Mouse (Mus musculus) embryonic fibroblast, embryonic 13.5 days (primary cell): Measurements from ENCODE around the gene Gss. TPM values are rescaled to one million over a fixed set of nuclear protein-coding genes. Genes with fewer than 3 reads are reported as not detected.

Experiments
- H3K27ac ChIP-seq: 2 replicates; pipeline ENCODE4 v1.5.1; 2012; ENCODE audit warnings: low read length, control low read depth, inconsistent platforms; ENCODE audit not compliant: insufficient read depth
- H3K4me1 ChIP-seq: 2 replicates; pipeline ENCODE4 v1.6.1; 2011; ENCODE audit warnings: low read length; ENCODE audit not compliant: control insufficient read depth, insufficient read depth
- H3K4me3 ChIP-seq: 2 replicates; pipeline ENCODE4 v1.5.1; 2011; ENCODE audit warnings: mild to moderate bottlenecking, control low read depth, low read length; ENCODE audit not compliant: insufficient read depth
- CTCF ChIP-seq: IDR thresholded peaks from 2 replicates; pipeline ENCODE4 v1.5.1; 2011; ENCODE audit warnings: mild to moderate bottlenecking, control low read depth, low read length, moderate library complexity, borderline replicate concordance; ENCODE audit not compliant: insufficient read depth
- POLR2A ChIP-seq: IDR thresholded peaks from 2 replicates; pipeline ENCODE4 v1.6.1; 2011; ENCODE audit warnings: low read depth, mild to moderate bottlenecking, control low read depth, low read length, moderate library complexity
- polyA plus RNA-seq: library from polyadenylated mRNA; stranded (reverse); fragments of >200 nt; gene quantifications from 2 replicates; pipeline ENCODE4 v1.2.4, GENCODE M21; 2011; ENCODE audit warnings: low read depth; ENCODE audit not compliant: missing spikeins, insufficient read length

The Gss gene
- polyA plus RNA-seq, 1 experiment = 23.4 TPM

DNA sequence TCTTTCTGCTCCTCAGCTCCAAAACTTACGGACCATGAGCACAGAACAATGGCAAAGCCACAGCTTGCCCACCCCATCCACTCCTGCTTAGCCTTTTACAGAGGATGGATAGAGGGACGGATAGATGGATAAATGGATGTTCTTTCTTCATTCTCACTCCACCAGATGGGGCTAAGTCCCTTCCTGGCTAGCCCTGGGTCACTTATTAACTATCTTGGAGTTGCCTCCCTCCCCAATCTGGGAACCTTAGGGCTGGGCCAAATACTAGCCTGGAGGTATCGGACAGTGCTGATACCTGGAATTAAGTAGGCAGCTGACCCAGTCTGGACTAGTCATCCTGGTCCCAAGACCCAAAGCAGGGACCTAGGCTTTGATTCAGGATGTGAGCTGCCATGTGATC is 11.1 kb upstream of the Gss start:
- TF ChIP-seq CTCF = no peak
- no peak for TF ChIP-seq POLR2A
- H3K4me1 ChIP-seq = no peaks in the 10 kb centered on the region
- no peak overlapping the region for H3K4me3 ChIP-seq
- no peak overlapping the region for H3K27ac ChIP-seq

GRCm38 (mm10) chr2:155595516-155595915 is 2.9 kb upstream of the Gss start:
- Histone ChIP-seq H3K4me3 (no peak overlapping the region), H3K4me1 (no peaks in the 10 kb centered on the region), H3K27ac (no peak overlapping the region)
- no peak for TF ChIP-seq POLR2A
- no peak for TF ChIP-seq CTCF

- Histone ChIP-seq H3K4me3 (peak overlapping the region; percentile 55), H3K27ac (peak overlapping the region; percentile 42; the same call in 1 of the 2 replicates), H3K4me1 (no peaks in the 10 kb centered on the region)
- no peak for TF ChIP-seq CTCF
- TF ChIP-seq POLR2A = peak; percentile 77
Observed at GRCm38 (mm10) chr2:155592854-155593283, 259 bp upstream of the Gss start.

- Histone ChIP-seq H3K4me3 (peak overlapping the region; percentile 71), H3K4me1 (no peaks in the 10 kb centered on the region), H3K27ac (peak overlapping the region; percentile 96)
- peak; percentile 22 for TF ChIP-seq POLR2A
- TF ChIP-seq CTCF = no peak
Observed at GRCm38 (mm10) chr2:155591676-155592075, 934 bp downstream of the Gss start.

- Histone ChIP-seq H3K4me1 (no peaks in the 10 kb centered on the region), H3K27ac (no peak overlapping the region), H3K4me3 (no peak overlapping the region)
- TF ChIP-seq POLR2A (no peak), CTCF (no peak)
Observed at GRCm38 (mm10) chr2:155590876-155591275, 1.7 kb downstream of the Gss start.

- no peaks in the 10 kb centered on the region for H3K4me1 ChIP-seq
- no peak for TF ChIP-seq POLR2A
- no peak for TF ChIP-seq CTCF
- H3K4me3 ChIP-seq = no peak overlapping the region
- H3K27ac ChIP-seq = no peak overlapping the region
Observed at GRCm38 (mm10) chr2:155589521-155589920, 3.1 kb downstream of the Gss start.

- Histone ChIP-seq H3K4me1 (no peaks in the 10 kb centered on the region), H3K27ac (no peak overlapping the region)
- TF ChIP-seq POLR2A = no peak
- no peak for TF ChIP-seq CTCF
Observed at GRCm38 (mm10) chr2:155588136-155588535, 4.5 kb downstream of the Gss start.

GRCm38 (mm10) chr2:155585486-155585885 is 7.1 kb downstream of the Gss start:
- no peak for TF ChIP-seq CTCF
- TF ChIP-seq POLR2A = no peak
- Histone ChIP-seq H3K4me1 (no peaks in the 10 kb centered on the region), H3K27ac (no peak overlapping the region), H3K4me3 (no peak overlapping the region)

More at GRCm38 (mm10) chr2:155588136-155588535, 4.5 kb downstream of the Gss start:
- no peak overlapping the region for H3K4me3 ChIP-seq

- TF ChIP-seq POLR2A = no peak
- no peak for TF ChIP-seq CTCF
- H3K4me1 ChIP-seq = no peaks in the 10 kb centered on the region
Observed at GRCm38 (mm10) chr2:155585082-155585481, 7.5 kb downstream of the Gss start.

GRCm38 (mm10) chr2:155583927-155584530 is 8.6 kb downstream of the Gss start:
- H3K4me3 ChIP-seq = no peak overlapping the region
- H3K27ac ChIP-seq = no peak overlapping the region
- no peaks in the 10 kb centered on the region for H3K4me1 ChIP-seq
- TF ChIP-seq CTCF = 0 out of 2 replicates have a peak, but pooled peaks have one; percentile 43
- no peak for TF ChIP-seq POLR2A

More at GRCm38 (mm10) chr2:155585082-155585481, 7.5 kb downstream of the Gss start:
- Histone ChIP-seq H3K4me3 (no peak overlapping the region), H3K27ac (no peak overlapping the region)

DNA sequence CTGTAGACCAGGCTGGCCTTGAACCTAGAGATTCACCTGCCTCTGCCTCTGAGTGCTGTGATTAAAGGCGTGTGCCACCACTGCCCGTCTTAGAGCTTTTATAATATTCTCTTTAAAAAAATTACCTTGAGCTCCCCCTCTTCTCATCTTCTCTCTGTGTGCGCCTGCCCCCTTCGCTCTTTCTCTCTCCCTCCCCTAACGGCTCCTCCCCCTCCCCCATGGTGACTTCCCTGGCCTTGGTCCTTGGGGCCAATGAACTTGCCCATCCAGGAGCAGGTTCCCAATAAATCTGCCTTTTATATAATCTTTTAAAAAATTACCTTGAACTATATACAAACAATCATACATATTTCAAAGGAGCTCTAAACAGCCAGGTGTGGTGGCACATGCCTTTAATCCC is 9.6 kb downstream of the Gss start:
- no peaks in the 10 kb centered on the region for H3K4me1 ChIP-seq
- H3K27ac ChIP-seq = no peak overlapping the region
- TF ChIP-seq CTCF (no peak), POLR2A (no peak)
- H3K4me3 ChIP-seq = no peak overlapping the region
